Mouse (Mus musculus): Measurements from ENCODE around the gene Mars. TPM values are rescaled to one million over a fixed set of nuclear protein-coding genes. Genes with fewer than 3 reads are reported as not detected.
A peak's percentile ranks its signal among the peaks of the same experiment; 100 is the strongest.

Gene Mars
- polyA plus RNA-seq, 1 experiment from 2014 or later, result 117 TPM

DNA sequence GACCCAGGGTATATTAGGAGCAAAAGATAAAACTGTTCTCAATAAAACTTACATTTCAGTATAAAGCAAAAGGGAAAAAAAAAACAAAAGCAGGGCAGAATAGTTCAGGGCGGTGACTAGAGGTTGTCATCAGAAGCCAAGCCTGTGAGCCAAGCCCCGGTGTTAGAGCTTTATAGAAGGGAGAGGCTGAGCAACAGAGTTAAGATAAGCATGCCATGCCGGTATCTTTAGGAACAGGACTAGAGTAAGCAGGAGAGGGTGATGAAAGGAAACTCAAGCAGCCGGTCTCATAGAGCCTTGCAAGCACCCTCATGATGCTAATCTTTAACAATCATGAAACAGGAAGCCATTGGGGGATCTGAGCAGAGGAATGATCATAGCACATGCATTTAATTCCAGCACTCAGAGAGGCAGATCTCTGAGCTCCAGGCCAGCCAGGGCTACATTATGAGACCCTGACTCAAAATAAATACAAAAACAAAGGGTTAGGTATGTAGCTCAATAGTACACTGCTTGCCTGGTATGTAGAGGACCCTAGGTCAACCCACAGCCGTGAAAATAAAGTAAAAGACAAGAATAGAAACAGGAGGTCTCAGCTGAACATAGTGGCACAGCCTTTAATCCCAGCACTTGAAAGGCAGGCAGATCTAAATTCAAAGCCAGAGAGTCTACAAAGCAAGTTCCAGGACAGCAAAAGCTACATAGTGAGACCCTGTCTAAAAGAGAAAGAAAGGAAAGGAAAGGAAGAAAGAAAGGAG is 19.5 kb downstream of the Mars start:
- no peaks in the 10 kb centered on the region for H3K9me3 ChIP-seq (ENCODE audit: control insufficient read depth, low read length)
- H3K9ac ChIP-seq (replicated peaks; ENCODE audit: low read depth, low read length), result 0 out of 2 replicates have a peak overlapping the region, but pooled peaks have one; percentile 29
- H3K36me3 ChIP-seq (ENCODE audit: control insufficient read depth, insufficient read depth, low read length), result peaks cover 25% of the 10 kb centered on the region
- H3K27me3 ChIP-seq (ENCODE audit: control insufficient read depth, insufficient read depth, low read length), result no peaks in the 10 kb centered on the region
- no peak overlapping the region for H3K27ac ChIP-seq (ENCODE audit: low read depth, low read length)
- 57% methylated on average over 5 of the region's 5 CpGs for WGBS
- peaks cover 24% of the 10 kb centered on the region for H3K4me1 ChIP-seq (ENCODE audit: control insufficient read depth, insufficient read depth, low read length)
- no peak for ATAC-seq (ENCODE audit: low read depth)
- H3K4me3 ChIP-seq (ENCODE audit: low read depth, low read length), result peak overlapping the region; percentile 64
- H3K4me2 ChIP-seq (ENCODE audit: low read depth, low read length), result peak overlapping the region; percentile 91

DNA sequence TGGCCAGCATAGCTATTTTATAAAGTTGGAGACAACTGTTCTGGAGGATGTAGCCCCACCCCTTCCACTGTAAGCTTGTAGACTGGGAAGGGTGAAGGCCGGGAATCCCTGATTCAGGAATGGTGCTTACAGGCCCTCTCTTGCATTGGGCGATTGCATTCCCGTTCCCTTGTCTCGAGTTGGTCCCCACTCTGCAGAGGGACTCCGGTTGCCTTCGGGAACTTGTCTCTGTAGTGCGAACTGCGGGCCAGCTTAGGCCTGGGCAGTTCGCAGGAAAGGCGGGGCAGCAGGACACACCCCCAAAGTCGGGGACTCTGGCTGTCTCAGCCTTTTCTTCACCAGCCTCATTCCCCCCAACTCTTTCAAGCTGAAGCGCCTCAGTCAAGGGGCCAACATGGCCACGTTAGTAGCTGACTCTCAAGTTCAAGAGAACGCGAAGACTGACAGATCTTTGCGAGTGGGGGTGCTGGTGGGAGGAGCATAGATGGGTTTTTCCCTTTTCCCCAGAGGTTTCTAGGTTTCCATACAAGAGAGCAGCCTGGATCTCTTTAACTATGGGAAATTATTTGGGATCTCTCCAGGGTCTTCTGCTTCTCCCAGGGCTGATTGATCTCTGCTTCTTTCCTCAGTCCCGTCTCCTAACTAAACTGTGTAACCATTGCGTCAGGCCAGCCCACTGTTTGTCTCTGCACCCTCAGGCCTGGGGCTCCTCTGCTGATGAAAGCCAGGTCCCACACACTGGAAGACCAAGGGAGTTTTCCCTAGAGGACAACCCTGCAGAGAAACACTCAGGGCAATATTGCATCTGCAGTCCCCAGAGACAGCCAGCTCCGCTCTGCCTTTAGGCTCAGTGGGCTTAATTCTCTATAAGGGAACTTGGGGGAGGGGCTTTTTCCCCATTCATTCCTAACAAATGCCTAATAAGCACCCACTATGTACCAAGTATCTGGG is 20.4 kb downstream of the Mars start:
- Histone ChIP-seq H3K36me3 (ENCODE audit: control insufficient read depth, insufficient read depth, low read length) (peaks cover 19% of the 10 kb centered on the region), H3K4me2 (ENCODE audit: low read depth, low read length) (peak overlapping the region; percentile 91), H3K27me3 (ENCODE audit: control insufficient read depth, insufficient read depth, low read length) (no peaks in the 10 kb centered on the region), H3K9me3 (ENCODE audit: control insufficient read depth, low read length) (no peaks in the 10 kb centered on the region), H3K4me3 (ENCODE audit: low read depth, low read length) (peak overlapping the region; percentile 64), H3K27ac (ENCODE audit: low read depth, low read length) (peak overlapping the region; percentile 96), H3K4me1 (ENCODE audit: control insufficient read depth, insufficient read depth, low read length) (peaks cover 33% of the 10 kb centered on the region), H3K9ac (replicated peaks; ENCODE audit: low read depth, low read length) (peak overlapping the region; percentile 58)
- peak; percentile 35 for ATAC-seq (ENCODE audit: low read depth)
- 1% methylated on average over 19 of the region's 19 CpGs for WGBS

DNA sequence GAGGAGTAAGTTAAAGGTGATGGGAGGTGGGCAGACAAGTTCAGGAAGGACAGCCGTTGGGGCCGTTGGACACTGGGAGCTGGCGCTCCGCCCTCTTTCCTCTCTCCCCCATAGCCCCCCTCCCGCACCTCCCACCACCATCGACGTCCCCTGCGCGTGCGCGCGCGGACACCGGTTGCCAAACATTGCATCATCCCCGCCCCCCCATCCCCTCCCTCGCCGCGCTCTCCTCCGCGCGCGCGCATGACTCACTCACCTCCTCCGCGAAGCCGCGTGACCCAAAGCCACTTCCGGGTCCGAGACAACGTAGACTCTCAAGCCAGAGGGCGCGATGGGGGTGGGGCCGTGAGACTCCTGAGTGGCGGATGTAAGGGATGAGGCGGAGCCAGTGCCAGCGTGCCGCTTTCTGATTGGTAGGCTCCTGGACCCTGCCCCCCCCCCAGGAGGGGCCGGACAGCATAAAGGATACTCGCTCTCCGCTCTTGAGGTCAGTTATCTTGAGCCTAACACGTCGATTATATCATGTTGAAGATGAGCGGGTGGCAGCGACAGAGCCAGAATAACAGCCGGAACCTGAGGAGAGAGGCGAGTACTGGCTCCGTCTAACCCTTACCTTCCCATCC is 21.2 kb downstream of the Mars start:
- WGBS, result 0% methylated on average over 44 of the region's 47 CpGs
- peak overlapping the region; percentile 64 for H3K4me3 ChIP-seq (ENCODE audit: low read depth, low read length)
- peak overlapping the region; percentile 96 for H3K27ac ChIP-seq (ENCODE audit: low read depth, low read length)
- peak overlapping the region; percentile 91 for H3K4me2 ChIP-seq (ENCODE audit: low read depth, low read length)
- peak overlapping the region; percentile 58 for H3K9ac ChIP-seq (replicated peaks; ENCODE audit: low read depth, low read length)
- no peaks in the 10 kb centered on the region for H3K27me3 ChIP-seq (ENCODE audit: control insufficient read depth, insufficient read depth, low read length)
- H3K36me3 ChIP-seq (ENCODE audit: control insufficient read depth, insufficient read depth, low read length), result peaks cover 21% of the 10 kb centered on the region
- peaks cover 39% of the 10 kb centered on the region for H3K4me1 ChIP-seq (ENCODE audit: control insufficient read depth, insufficient read depth, low read length)
- ATAC-seq (ENCODE audit: low read depth), result peak; percentile 91
- H3K9me3 ChIP-seq (ENCODE audit: control insufficient read depth, low read length), result no peaks in the 10 kb centered on the region

DNA sequence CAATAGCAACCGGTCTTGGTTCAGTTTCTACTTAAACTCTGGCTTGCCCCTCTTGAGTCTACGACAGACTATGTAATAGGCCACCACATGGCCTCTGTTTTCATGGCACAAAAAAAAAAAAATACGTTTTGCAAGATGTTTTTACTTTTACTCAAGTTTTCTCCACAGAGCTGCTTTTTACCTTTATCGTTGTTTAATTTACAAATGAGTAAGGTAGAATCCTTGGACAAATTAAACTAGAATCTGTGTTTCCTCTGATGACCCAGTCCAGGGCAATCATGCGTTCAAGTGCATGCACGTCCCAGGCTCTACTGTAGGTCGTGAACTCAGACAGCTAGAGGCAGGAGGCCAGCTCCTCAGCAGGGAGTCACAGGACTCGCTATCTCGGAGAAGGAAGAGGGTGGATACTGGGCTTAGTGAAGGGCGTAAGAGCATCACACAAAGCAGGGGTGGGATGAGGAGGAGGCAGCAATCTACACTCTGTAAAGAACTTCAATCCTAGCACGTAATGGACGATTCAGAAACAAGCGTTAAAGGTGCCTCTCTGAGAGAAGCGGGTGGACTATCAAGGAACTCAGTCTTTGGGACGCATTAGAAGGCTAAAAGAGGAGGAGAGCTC is 21.9 kb downstream of the Mars start:
- no peaks in the 10 kb centered on the region for H3K9me3 ChIP-seq (ENCODE audit: control insufficient read depth, low read length)
- peak overlapping the region; percentile 96 for H3K27ac ChIP-seq (ENCODE audit: low read depth, low read length)
- H3K4me2 ChIP-seq (ENCODE audit: low read depth, low read length), result peak overlapping the region; percentile 91
- peaks cover 44% of the 10 kb centered on the region for H3K4me1 ChIP-seq (ENCODE audit: control insufficient read depth, insufficient read depth, low read length)
- WGBS, result 1% methylated on average over 15 of the region's 15 CpGs
- peak; percentile 4; the same call in 1 of the 2 replicates for ATAC-seq (ENCODE audit: low read depth)
- peak overlapping the region; percentile 64 for H3K4me3 ChIP-seq (ENCODE audit: low read depth, low read length)
- H3K36me3 ChIP-seq (ENCODE audit: control insufficient read depth, insufficient read depth, low read length), result peaks cover 21% of the 10 kb centered on the region
- peak overlapping the region; percentile 84 for H3K9ac ChIP-seq (replicated peaks; ENCODE audit: low read depth, low read length)
- no peaks in the 10 kb centered on the region for H3K27me3 ChIP-seq (ENCODE audit: control insufficient read depth, insufficient read depth, low read length)

DNA sequence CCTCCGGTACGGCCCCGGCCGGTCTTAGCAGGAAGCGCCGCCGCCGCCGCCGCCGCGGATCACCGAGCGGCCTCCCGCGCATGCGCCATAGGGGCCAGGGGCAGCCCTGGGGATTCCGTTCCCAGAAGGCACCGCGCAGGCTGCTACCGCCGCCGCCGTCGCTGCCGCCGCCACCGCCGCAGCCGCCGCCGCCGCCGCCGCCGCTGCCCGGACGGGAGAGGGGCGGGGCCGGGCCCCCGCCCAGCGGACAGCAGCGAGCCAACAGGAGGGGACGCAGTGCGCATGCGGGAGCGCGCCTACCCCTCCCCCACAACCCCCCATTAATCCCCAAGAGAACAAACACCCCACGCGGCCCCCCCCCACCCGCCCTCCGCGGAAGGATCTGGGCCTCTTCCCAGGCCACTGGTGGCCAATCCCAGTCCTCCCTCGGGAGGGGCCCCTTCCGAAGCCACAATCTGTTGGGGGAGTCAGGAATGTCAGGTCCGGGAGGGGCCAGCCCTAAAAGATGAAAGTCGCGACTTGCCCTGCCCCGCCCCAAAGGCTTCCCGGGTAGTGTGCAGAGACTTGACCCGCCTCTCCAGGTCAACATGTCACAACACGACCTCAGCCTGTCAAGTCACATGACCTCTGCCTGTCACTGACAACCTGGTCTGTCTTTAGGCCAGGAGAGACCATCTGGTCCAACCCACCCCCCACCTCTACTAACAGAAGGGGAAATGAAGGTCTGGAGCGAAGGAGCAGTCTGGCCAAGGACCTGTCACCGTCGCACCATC is 22.6 kb downstream of the Mars start, which contains the start of gene Mbd6:
Gene Mbd6 (minus strand): TSS at position 219 of the 773 bp plus-strand sequence.
- Histone ChIP-seq H3K27ac (ENCODE audit: low read depth, low read length) (peak within 1 kb of the TSS; percentile 96), H3K4me2 (ENCODE audit: low read depth, low read length) (peak within 1 kb of the TSS; percentile 91), H3K4me1 (ENCODE audit: control insufficient read depth, insufficient read depth, low read length) (peaks cover 44% of the 10 kb centered on the region), H3K4me3 (ENCODE audit: low read depth, low read length) (peak within 1 kb of the TSS; percentile 64), H3K36me3 (ENCODE audit: control insufficient read depth, insufficient read depth, low read length) (peaks cover 26% of the 10 kb centered on the region), H3K9ac (replicated peaks; ENCODE audit: low read depth, low read length) (peak within 1 kb of the TSS; percentile 84), H3K9me3 (ENCODE audit: control insufficient read depth, low read length) (no peaks in the 10 kb centered on the region), H3K27me3 (ENCODE audit: control insufficient read depth, insufficient read depth, low read length) (no peaks in the 10 kb centered on the region)
- WGBS, result under 1% methylated on average over 37 of the region's 65 CpGs
- peak; percentile 5 for ATAC-seq (ENCODE audit: low read depth)

DNA sequence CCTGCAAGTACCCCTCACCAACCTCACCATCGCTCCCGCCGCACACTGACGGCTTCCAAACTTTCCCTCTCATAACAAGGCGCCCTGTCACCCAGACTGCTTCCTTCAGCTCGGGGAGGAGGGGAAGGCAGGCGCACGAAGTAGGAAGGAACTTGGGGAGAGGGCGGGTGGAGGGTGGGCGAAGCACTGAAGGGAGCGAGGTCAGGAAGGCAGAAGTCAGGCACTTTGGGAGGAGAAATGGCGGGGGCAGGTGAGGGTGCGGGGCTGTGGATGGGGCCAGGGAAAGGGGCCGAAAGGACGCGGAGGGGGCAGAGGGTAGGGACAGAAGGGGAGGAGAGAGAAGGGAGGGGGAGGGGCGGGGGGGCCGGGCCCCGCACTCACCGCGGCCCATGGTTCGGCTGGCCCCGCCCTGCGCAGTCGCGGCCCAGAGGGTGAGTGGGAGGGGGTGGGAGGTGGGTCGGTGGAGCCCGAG is 23.2 kb downstream of the Mars start:
- 0% methylated on average over 20 of the region's 28 CpGs for WGBS
- H3K27ac ChIP-seq (ENCODE audit: low read depth, low read length), result peak overlapping the region; percentile 96
- peak overlapping the region; percentile 64 for H3K4me3 ChIP-seq (ENCODE audit: low read depth, low read length)
- H3K27me3 ChIP-seq (ENCODE audit: control insufficient read depth, insufficient read depth, low read length), result no peaks in the 10 kb centered on the region
- H3K9ac ChIP-seq (replicated peaks; ENCODE audit: low read depth, low read length), result peak overlapping the region; percentile 84
- H3K36me3 ChIP-seq (ENCODE audit: control insufficient read depth, insufficient read depth, low read length), result peaks cover 32% of the 10 kb centered on the region
- no peaks in the 10 kb centered on the region for H3K9me3 ChIP-seq (ENCODE audit: control insufficient read depth, low read length)
- H3K4me2 ChIP-seq (ENCODE audit: low read depth, low read length), result peak overlapping the region; percentile 91
- H3K4me1 ChIP-seq (ENCODE audit: control insufficient read depth, insufficient read depth, low read length), result peaks cover 44% of the 10 kb centered on the region
- ATAC-seq (ENCODE audit: low read depth), result peak; percentile 7

DNA sequence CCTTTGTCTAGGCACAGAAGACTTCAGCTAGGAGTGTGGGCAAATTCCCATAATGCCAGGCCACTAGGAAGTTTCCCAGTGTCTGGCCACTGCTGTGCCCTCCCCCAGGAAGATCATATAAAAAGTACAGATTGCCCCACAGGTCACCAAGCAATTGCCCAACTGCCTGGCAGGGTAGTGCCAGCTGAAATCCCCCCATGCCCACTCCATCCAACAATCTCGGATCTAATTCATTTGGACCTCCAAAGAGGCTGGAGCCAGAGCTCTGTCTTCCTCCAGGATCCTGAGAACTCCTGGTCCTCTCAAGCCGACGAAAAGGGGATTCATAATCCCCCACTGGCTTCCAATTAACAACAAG is 23.7 kb downstream of the Mars start:
- Histone ChIP-seq H3K27me3 (ENCODE audit: control insufficient read depth, insufficient read depth, low read length) (no peaks in the 10 kb centered on the region), H3K9me3 (ENCODE audit: control insufficient read depth, low read length) (no peaks in the 10 kb centered on the region), H3K27ac (ENCODE audit: low read depth, low read length) (peak overlapping the region; percentile 96), H3K9ac (replicated peaks; ENCODE audit: low read depth, low read length) (peak overlapping the region; percentile 84), H3K36me3 (ENCODE audit: control insufficient read depth, insufficient read depth, low read length) (peaks cover 32% of the 10 kb centered on the region), H3K4me1 (ENCODE audit: control insufficient read depth, insufficient read depth, low read length) (peaks cover 44% of the 10 kb centered on the region), H3K4me2 (ENCODE audit: low read depth, low read length) (peak overlapping the region; percentile 91), H3K4me3 (ENCODE audit: low read depth, low read length) (peak overlapping the region; percentile 64)
- 1% methylated on average over 3 of the region's 3 CpGs for WGBS
- no peak for ATAC-seq (ENCODE audit: low read depth)

Measured in neural tube, embryonic 14.5 days (tissue).